8 mouse cellular contexts compared by ENCODE assay signal in the genomic region with DNA sequence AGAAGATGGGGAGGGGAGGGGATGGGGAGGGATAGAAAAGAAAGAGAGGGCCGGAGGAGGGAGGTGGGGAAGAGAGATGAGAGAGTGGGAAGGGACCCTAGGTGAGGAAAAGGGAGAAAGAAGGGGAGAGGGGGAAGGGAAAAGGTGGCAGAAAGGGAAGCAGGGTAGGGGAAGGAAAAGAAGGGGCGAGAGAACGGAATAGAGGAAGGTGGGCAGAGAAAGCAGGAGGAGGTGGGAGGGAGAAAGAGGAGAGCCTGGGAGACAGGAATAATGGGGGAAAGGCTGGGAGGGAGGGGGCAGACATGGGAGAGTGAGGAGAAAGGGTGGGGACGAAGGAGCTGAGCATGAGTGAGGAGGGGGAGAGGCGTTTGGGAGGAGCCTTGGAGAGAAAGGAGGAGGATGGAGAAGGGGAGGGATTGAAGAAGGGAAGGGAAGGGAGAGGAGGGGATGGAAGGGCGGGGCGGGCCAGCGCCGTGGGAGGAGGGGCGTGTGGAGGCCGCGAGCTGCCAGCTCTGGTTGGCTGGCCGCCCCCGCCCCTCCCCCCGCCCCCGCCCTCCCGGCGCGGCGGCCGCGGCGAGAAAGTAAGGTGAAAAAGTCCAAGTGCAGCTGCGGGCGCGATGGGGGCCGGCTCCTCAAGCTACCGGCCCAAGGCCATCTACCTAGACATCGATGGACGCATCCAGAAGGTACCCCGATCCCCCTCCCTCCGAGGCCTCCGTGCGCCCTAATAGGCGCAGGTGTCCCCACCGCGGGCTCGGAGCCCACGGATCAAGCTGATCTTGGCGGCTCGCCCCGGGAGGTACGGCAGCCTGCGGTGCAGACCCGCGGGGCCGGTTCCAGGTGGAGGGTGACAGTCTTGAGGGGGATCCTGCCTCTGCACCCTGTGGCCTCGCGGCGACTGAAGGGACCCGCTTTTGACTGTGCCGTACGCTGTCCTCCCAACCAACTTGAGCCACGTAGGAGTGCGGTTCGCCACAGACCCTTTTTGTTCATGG. TPM values are rescaled to one million over a fixed set of nuclear protein-coding genes. Genes with fewer than 3 reads are reported as not detected.
DNase-seq lines count a peak whose midpoint lies in the region; ATAC-seq lines count a peak whose summit lies in the region.

Gene Pde9a, plus strand, starts transcription at position 540 of the 995 bp plus-strand sequence.

- no peaks in the 10 kb centered on the region for H3K27me3 ChIP-seq in forebrain, embryonic 13.5 days
- peaks cover 13% of the 10 kb centered on the region for H3K27me3 ChIP-seq in heart, embryonic 16.5 days (ENCODE audit: control insufficient read depth, insufficient read depth, low read length)
- H3K27me3 ChIP-seq in liver, embryonic 12.5 days (replicated peaks) = peaks cover 54% of the 10 kb centered on the region
- no peaks in the 10 kb centered on the region for H3K27me3 ChIP-seq in neural tube, embryonic 12.5 days (replicated peaks)

- 2% methylated on average over 45 of the region's 56 CpGs for WGBS in forebrain, embryonic 13.5 days
- 2% methylated on average over 43 of the region's 56 CpGs for WGBS in heart, embryonic 16.5 days
- WGBS in liver, embryonic 12.5 days (ENCODE audit: insufficient replicate concordance) = 2% methylated on average over 35 of the region's 56 CpGs
- WGBS in neural tube, embryonic 12.5 days = 1% methylated on average over 39 of the region's 56 CpGs

- peak within 1 kb of the TSS; percentile 89 for H3K9ac ChIP-seq in forebrain, embryonic 13.5 days
- peak within 1 kb of the TSS; percentile 69 for H3K9ac ChIP-seq in heart, embryonic 16.5 days (ENCODE audit: low read length)
- H3K9ac ChIP-seq in liver, embryonic 12.5 days = peak within 1 kb of the TSS; percentile 37
- peak within 1 kb of the TSS; percentile 78 for H3K9ac ChIP-seq in neural tube, embryonic 12.5 days

- peak within 1 kb of the TSS; percentile 63 for H3K27ac ChIP-seq in forebrain, embryonic 13.5 days
- peak within 1 kb of the TSS; percentile 68 for H3K27ac ChIP-seq in heart, embryonic 16.5 days (ENCODE audit: low read length)
- H3K27ac ChIP-seq in liver, embryonic 12.5 days = no peak within 1 kb of the TSS
- H3K27ac ChIP-seq in neural tube, embryonic 12.5 days = peak within 1 kb of the TSS; percentile 39; the same call in 1 of the 2 replicates

- H3K36me3 ChIP-seq in forebrain, embryonic 13.5 days (ENCODE audit: poor library complexity, severe bottlenecking) = 0 out of 2 replicates have a peak, but pooled peaks cover 5% of the 10 kb centered on the region
- H3K36me3 ChIP-seq in heart, embryonic 16.5 days (ENCODE audit: control insufficient read depth, insufficient read depth) = no peaks in the 10 kb centered on the region
- H3K36me3 ChIP-seq in liver, embryonic 12.5 days = no peaks in the 10 kb centered on the region
- H3K36me3 ChIP-seq in neural tube, embryonic 12.5 days = no peaks in the 10 kb centered on the region

- peak; percentile 84 for ATAC-seq in forebrain, embryonic 13.5 days
- ATAC-seq in heart, embryonic 16.5 days (replicated peaks; ENCODE audit: extremely low read depth, insufficient read depth, low FRiP score) = peak; percentile 46
- ATAC-seq in liver, embryonic 12.5 days = peak; percentile 50
- peak; percentile 87 for ATAC-seq in neural tube, embryonic 12.5 days (ENCODE audit: low FRiP score, low read depth)

- DNase-seq in B cell, adult 2 months = peak; percentile 16 to 29
- peak; percentile 89 for DNase-seq in brain, embryonic 18.5 days (ENCODE audit: low read depth, low spot score)
- peak; percentile 89 for DNase-seq in kidney, postnatal 14 days
- DNase-seq in thymus, adult 18-20 months = peak; percentile 29 to 38

- H3K4me1 ChIP-seq in forebrain, embryonic 13.5 days = peaks cover 51% of the 10 kb centered on the region
- peaks cover 14% of the 10 kb centered on the region for H3K4me1 ChIP-seq in heart, embryonic 16.5 days (ENCODE audit: control insufficient read depth, insufficient read depth, low read length)
- H3K4me1 ChIP-seq in liver, embryonic 12.5 days = peaks cover 24% of the 10 kb centered on the region
- H3K4me1 ChIP-seq in neural tube, embryonic 12.5 days = peaks cover 46% of the 10 kb centered on the region

- no peaks in the 10 kb centered on the region for H3K9me3 ChIP-seq in forebrain, embryonic 13.5 days (replicated peaks)
- no peaks in the 10 kb centered on the region for H3K9me3 ChIP-seq in heart, embryonic 16.5 days (replicated peaks; ENCODE audit: control insufficient read depth, low read length)
- no peaks in the 10 kb centered on the region for H3K9me3 ChIP-seq in liver, embryonic 12.5 days (replicated peaks)
- no peaks in the 10 kb centered on the region for H3K9me3 ChIP-seq in neural tube, embryonic 12.5 days

- H3K4me2 ChIP-seq in forebrain, embryonic 13.5 days = peak within 1 kb of the TSS; percentile 83
- peak within 1 kb of the TSS; percentile 86 for H3K4me2 ChIP-seq in heart, embryonic 16.5 days (ENCODE audit: low read depth, low read length)
- H3K4me2 ChIP-seq in liver, embryonic 12.5 days = peak within 1 kb of the TSS; percentile 70
- peak within 1 kb of the TSS; percentile 84 for H3K4me2 ChIP-seq in neural tube, embryonic 12.5 days (replicated peaks)

- H3K4me3 ChIP-seq in forebrain, embryonic 13.5 days = peak within 1 kb of the TSS; percentile 78
- peak within 1 kb of the TSS; percentile 59 for H3K4me3 ChIP-seq in heart, embryonic 16.5 days (ENCODE audit: low read length)
- H3K4me3 ChIP-seq in liver, embryonic 12.5 days = peak within 1 kb of the TSS; percentile 54
- peak within 1 kb of the TSS; percentile 74 for H3K4me3 ChIP-seq in neural tube, embryonic 12.5 days

RNA-seq across cellular contexts. Expression of gene Pde9a, which starts in this region (rescaled TPM):
- 46.4 and 52.3 TPM in 2 replicates for polyA plus RNA-seq in forebrain, embryonic 13.5 days (2015; fragmentation: Nextera tagmentation; extraction: Ambion mirVana)
- polyA plus RNA-seq in heart, embryonic 16.5 days (2015; fragmentation: Nextera tagmentation; extraction: Ambion mirVana) = 7.4 and 7.9 TPM in 2 replicates
- polyA plus RNA-seq in liver, embryonic 12.5 days (2016; fragmentation: Nextera tagmentation; extraction: Ambion mirVana) = 5.6 and 6.1 TPM in 2 replicates
- 35.2 and 42.7 TPM in 2 replicates for polyA plus RNA-seq in neural tube, embryonic 12.5 days (2016; fragmentation: Nextera tagmentation; extraction: Ambion mirVana)

Comparison
In these comparisons a context has a peak if more than half of its experiments do, and no peak if none do; other contexts are left out.
1. DNase-seq: peak in every context shown above with its lines; median percentile 89 in brain, embryonic 18.5 days; 89 in kidney, postnatal 14 days; 34 in thymus, adult 18-20 months; 22 in B cell, adult 2 months.
2. H3K9ac ChIP-seq: peak in every context shown above with its lines; median percentile 89 in forebrain, embryonic 13.5 days; 78 in neural tube, embryonic 12.5 days; 69 in heart, embryonic 16.5 days; 37 in liver, embryonic 12.5 days.